Mouse (Mus musculus): ENCODE results near the gene Ube2o. TPM values are rescaled to one million over a fixed set of nuclear protein-coding genes. Genes with fewer than 3 reads are reported as not detected.

The Ube2o gene
- polyA plus RNA-seq, 1 experiment from 2014 or later: 15.5 TPM

DNA sequence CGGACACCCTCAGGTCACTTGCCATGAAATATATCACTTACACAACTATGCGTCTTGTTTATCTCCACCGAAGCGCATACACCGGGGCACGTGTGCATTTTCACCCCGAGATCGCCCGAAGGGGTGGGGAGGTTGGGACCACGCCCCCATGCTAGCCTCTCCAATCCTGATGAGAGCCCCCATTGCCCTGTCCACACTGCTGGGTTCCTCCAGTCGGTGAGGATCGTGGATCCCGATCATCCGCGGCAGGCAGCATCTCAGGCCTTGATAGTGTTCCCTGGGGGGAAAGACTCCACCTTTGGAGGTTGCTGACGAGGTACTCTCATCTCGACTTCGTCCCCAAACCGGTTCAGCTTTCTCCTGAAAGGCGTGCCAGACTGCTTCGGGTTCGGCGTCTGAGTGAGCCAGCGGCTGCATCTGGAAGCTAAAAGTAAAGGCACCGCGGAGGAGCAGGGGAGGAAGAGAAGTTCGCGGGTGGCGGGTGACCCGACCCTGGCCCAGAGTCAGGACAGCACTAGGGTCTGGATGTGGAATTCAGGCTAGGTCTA is 48.9 kb downstream of the Ube2o start:
- WGBS: under 1% methylated on average over 30 of the region's 30 CpGs

GRCm38 (mm10) chr11:116531371-116532191 is 49.7 kb downstream of the Ube2o start:
- H3K9ac ChIP-seq (ENCODE audit: low read depth, low read length): peak overlapping the region; percentile 42
- WGBS: 2% methylated on average over 48 of the region's 48 CpGs
- peaks cover 25% of the 10 kb centered on the region for H3K27me3 ChIP-seq (ENCODE audit: control insufficient read depth, insufficient read depth, low read depth, low read length)

More for the DNA sequence above, 48.9 kb downstream of the Ube2o start:
- peak overlapping the region; percentile 51; the same call in 1 of the 2 replicates for H3K9ac ChIP-seq (ENCODE audit: low read depth, low read length)
- peaks cover 30% of the 10 kb centered on the region for H3K4me1 ChIP-seq (ENCODE audit: control insufficient read depth, insufficient read depth, low read length)
- H3K27ac ChIP-seq (ENCODE audit: low read length): no peak overlapping the region
- peaks cover 25% of the 10 kb centered on the region for H3K27me3 ChIP-seq (ENCODE audit: control insufficient read depth, insufficient read depth, low read depth, low read length)
- no peak for ATAC-seq
- H3K4me2 ChIP-seq (ENCODE audit: low read length): peak overlapping the region; percentile 71
- no peaks in the 10 kb centered on the region for H3K36me3 ChIP-seq (ENCODE audit: control insufficient read depth, insufficient read depth, low read length)
- H3K9me3 ChIP-seq (replicated peaks; ENCODE audit: control insufficient read depth, low read length, poor library complexity, severe bottlenecking): no peaks in the 10 kb centered on the region
- peak overlapping the region; percentile 43 for H3K4me3 ChIP-seq (ENCODE audit: low read depth, low read length)

GRCm38 (mm10) chr11:116530187-116531147 is 50.8 kb downstream of the Ube2o start, which contains the start of gene Sphk1:
Gene Sphk1 (plus strand): TSS chr11:116530925.
- peak within 1 kb of the TSS; percentile 71 for H3K4me2 ChIP-seq (ENCODE audit: low read length)
- peak within 1 kb of the TSS; percentile 25 for H3K4me3 ChIP-seq (ENCODE audit: low read depth, low read length)
- no peaks in the 10 kb centered on the region for H3K36me3 ChIP-seq (ENCODE audit: control insufficient read depth, insufficient read depth, low read length)
- peaks cover 30% of the 10 kb centered on the region for H3K4me1 ChIP-seq (ENCODE audit: control insufficient read depth, insufficient read depth, low read length)
- H3K9me3 ChIP-seq (replicated peaks; ENCODE audit: control insufficient read depth, low read length, poor library complexity, severe bottlenecking): no peaks in the 10 kb centered on the region
- ATAC-seq: no peak
- H3K27ac ChIP-seq (ENCODE audit: low read length): no peak within 1 kb of the TSS
- H3K27me3 ChIP-seq (ENCODE audit: control insufficient read depth, insufficient read depth, low read depth, low read length): peaks cover 23% of the 10 kb centered on the region
- WGBS: 18% methylated on average over 11 of the region's 11 CpGs
- peak within 1 kb of the TSS; percentile 42 for H3K9ac ChIP-seq (ENCODE audit: low read depth, low read length)

More at GRCm38 (mm10) chr11:116531371-116532191, 49.7 kb downstream of the Ube2o start:
- no peaks in the 10 kb centered on the region for H3K9me3 ChIP-seq (replicated peaks; ENCODE audit: control insufficient read depth, low read length, poor library complexity, severe bottlenecking)
- ATAC-seq: no peak
- H3K27ac ChIP-seq (ENCODE audit: low read length): no peak overlapping the region
- peak overlapping the region; percentile 25 for H3K4me3 ChIP-seq (ENCODE audit: low read depth, low read length)
- peaks cover 30% of the 10 kb centered on the region for H3K4me1 ChIP-seq (ENCODE audit: control insufficient read depth, insufficient read depth, low read length)
- H3K4me2 ChIP-seq (ENCODE audit: low read length): peak overlapping the region; percentile 71
- no peaks in the 10 kb centered on the region for H3K36me3 ChIP-seq (ENCODE audit: control insufficient read depth, insufficient read depth, low read length)

GRCm38 (mm10) chr11:116528636-116529320 is 52.5 kb downstream of the Ube2o start:
- H3K36me3 ChIP-seq (ENCODE audit: control insufficient read depth, insufficient read depth, low read length): no peaks in the 10 kb centered on the region
- H3K9me3 ChIP-seq (replicated peaks; ENCODE audit: control insufficient read depth, low read length, poor library complexity, severe bottlenecking): no peaks in the 10 kb centered on the region
- H3K4me2 ChIP-seq (ENCODE audit: low read length): no peak overlapping the region
- no peak for ATAC-seq
- H3K27ac ChIP-seq (ENCODE audit: low read length): no peak overlapping the region
- H3K9ac ChIP-seq (ENCODE audit: low read depth, low read length): no peak overlapping the region
- peaks cover 11% of the 10 kb centered on the region for H3K27me3 ChIP-seq (ENCODE audit: control insufficient read depth, insufficient read depth, low read depth, low read length)
- no peak overlapping the region for H3K4me3 ChIP-seq (ENCODE audit: low read depth, low read length)
- H3K4me1 ChIP-seq (ENCODE audit: control insufficient read depth, insufficient read depth, low read length): peaks cover 27% of the 10 kb centered on the region
- WGBS: 78% methylated on average over 8 of the region's 8 CpGs

DNA sequence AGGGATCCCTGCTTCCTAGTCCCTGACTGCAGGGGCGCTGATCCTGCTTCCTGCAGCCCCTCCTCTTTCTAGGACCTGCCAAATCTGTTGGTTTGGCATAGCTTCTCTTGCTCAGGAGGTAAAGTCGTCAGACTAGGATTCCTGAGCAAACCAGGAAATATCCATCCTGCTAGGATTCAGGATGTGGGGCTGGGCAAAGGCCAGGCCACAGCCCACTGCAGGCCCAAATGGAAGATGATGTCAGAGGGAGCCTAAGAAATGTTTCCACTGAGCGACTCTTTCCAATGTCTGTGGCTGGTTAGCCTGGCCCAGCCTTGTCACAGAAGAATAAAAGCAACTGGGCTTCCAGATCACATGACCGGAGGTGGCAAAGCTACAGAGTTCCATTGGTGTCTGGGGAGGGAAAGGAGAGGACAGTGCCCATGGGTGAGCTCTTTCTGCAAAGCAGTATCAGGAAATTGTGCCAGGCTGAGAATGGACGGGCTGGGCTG is 57.5 kb downstream of the Ube2o start:
- no peaks in the 10 kb centered on the region for H3K27me3 ChIP-seq (ENCODE audit: control insufficient read depth, insufficient read depth, low read depth, low read length)
- no peaks in the 10 kb centered on the region for H3K36me3 ChIP-seq (ENCODE audit: control insufficient read depth, insufficient read depth, low read length)
- 47% methylated on average over 5 of the region's 5 CpGs for WGBS
- H3K9ac ChIP-seq (ENCODE audit: low read depth, low read length): no peak overlapping the region
- no peak for ATAC-seq
- no peak overlapping the region for H3K4me2 ChIP-seq (ENCODE audit: low read length)
- H3K9me3 ChIP-seq (replicated peaks; ENCODE audit: control insufficient read depth, low read length, poor library complexity, severe bottlenecking): no peaks in the 10 kb centered on the region
- H3K4me1 ChIP-seq (ENCODE audit: control insufficient read depth, insufficient read depth, low read length): peaks cover 8% of the 10 kb centered on the region; the same call in 1 of the 2 replicates
- H3K4me3 ChIP-seq (ENCODE audit: low read depth, low read length): no peak overlapping the region
- no peak overlapping the region for H3K27ac ChIP-seq (ENCODE audit: low read length)

DNA sequence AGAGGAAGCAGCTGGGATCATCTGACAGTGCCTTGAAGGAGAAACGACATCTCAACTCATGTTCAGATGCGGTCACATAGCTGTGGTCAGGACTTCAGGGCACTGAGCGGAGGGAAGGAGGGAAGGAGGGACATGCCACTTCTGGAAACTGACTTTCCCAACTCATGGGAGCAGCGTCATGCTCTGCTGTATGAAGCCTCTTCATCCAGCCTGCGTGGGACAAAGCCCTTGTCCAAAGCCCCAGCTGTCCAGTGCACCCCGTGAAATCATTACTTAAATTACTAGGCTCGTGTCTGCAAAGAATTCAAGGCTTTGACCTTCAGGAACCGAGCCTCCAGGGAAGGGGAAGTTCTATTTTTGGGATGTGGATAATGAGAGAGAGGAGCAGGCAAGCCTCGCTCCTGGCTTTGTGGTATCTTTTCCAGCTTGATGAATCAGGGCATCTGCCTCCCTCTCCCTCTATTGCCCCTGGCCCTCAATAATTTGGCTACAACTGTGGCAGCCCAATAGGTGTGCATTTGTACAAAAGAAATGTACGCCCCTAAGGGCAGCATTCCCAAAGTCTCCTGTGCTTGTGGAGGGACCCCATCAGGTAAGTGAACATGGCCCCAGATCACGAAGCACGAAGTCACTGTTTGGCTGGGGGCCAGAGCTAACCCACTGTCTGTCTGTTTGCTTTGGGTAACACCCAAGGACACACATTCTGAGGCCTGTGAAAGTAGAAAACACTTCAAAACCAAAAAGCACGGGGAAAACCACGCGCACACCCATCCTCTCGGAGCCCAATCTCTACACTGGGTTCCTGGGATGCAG is 58.2 kb downstream of the Ube2o start:
- no peaks in the 10 kb centered on the region for H3K27me3 ChIP-seq (ENCODE audit: control insufficient read depth, insufficient read depth, low read depth, low read length)
- WGBS: 57% methylated on average over 16 of the region's 16 CpGs
- no peak overlapping the region for H3K9ac ChIP-seq (ENCODE audit: low read depth, low read length)
- H3K4me2 ChIP-seq (ENCODE audit: low read length): no peak overlapping the region
- no peak overlapping the region for H3K27ac ChIP-seq (ENCODE audit: low read length)
- ATAC-seq: no peak
- no peak overlapping the region for H3K4me3 ChIP-seq (ENCODE audit: low read depth, low read length)
- peaks cover 8% of the 10 kb centered on the region; the same call in 1 of the 2 replicates for H3K4me1 ChIP-seq (ENCODE audit: control insufficient read depth, insufficient read depth, low read length)
- no peaks in the 10 kb centered on the region for H3K9me3 ChIP-seq (replicated peaks; ENCODE audit: control insufficient read depth, low read length, poor library complexity, severe bottlenecking)
- no peaks in the 10 kb centered on the region for H3K36me3 ChIP-seq (ENCODE audit: control insufficient read depth, insufficient read depth, low read length)

- Histone ChIP-seq H3K9ac (ENCODE audit: low read depth, low read length) (no peak overlapping the region), H3K27ac (ENCODE audit: low read length) (no peak overlapping the region), H3K36me3 (ENCODE audit: control insufficient read depth, insufficient read depth, low read length) (no peaks in the 10 kb centered on the region), H3K4me3 (ENCODE audit: low read depth, low read length) (no peak overlapping the region), H3K4me2 (ENCODE audit: low read length) (no peak overlapping the region), H3K27me3 (ENCODE audit: control insufficient read depth, insufficient read depth, low read depth, low read length) (no peaks in the 10 kb centered on the region), H3K4me1 (ENCODE audit: control insufficient read depth, insufficient read depth, low read length) (peaks cover 8% of the 10 kb centered on the region; the same call in 1 of the 2 replicates), H3K9me3 (replicated peaks; ENCODE audit: control insufficient read depth, low read length, poor library complexity, severe bottlenecking) (no peaks in the 10 kb centered on the region)
- 85% methylated on average over 3 of the region's 3 CpGs for WGBS
- no peak for ATAC-seq
Observed at GRCm38 (mm10) chr11:116522046-116522445, 59.2 kb downstream of the Ube2o start.

Measured in midbrain, embryonic 16.5 days (tissue).